Mouse (Mus musculus): ENCODE results near the gene Rusc2.

DNA sequence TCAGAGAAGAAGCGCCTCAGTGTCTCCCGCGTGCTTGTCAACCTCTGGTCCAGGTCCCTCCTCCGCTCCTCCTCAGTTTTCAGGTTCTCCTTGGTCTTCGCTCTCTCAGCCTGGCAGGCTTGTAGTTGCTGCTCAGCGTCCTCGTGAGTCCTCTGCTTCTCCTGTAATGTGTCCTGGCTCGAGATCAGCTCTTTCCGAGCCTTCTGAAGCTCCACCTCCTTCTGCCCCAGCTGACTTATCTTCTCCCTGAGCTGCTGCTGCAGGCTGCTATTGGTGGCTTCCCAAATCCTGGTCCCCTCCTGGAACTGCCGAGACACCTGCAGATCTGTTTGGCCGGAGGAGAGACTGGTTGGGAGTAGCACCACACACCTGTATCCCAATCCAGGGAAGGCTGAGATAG, 70.5 kb downstream of the Rusc2 start:
- TF ChIP-seq CTCF (IDR thresholded peaks at IDR 0.05; ENCODE audit: control insufficient read depth, insufficient read depth, insufficient replicate concordance, low read depth, low read length) (no peak), POLR2A (IDR thresholded peaks at IDR 0.05; ENCODE audit: control insufficient read depth, low read depth, low read length) (no peak)
